Mouse (Mus musculus): ENCODE measurements around the gene Lck.

DNA sequence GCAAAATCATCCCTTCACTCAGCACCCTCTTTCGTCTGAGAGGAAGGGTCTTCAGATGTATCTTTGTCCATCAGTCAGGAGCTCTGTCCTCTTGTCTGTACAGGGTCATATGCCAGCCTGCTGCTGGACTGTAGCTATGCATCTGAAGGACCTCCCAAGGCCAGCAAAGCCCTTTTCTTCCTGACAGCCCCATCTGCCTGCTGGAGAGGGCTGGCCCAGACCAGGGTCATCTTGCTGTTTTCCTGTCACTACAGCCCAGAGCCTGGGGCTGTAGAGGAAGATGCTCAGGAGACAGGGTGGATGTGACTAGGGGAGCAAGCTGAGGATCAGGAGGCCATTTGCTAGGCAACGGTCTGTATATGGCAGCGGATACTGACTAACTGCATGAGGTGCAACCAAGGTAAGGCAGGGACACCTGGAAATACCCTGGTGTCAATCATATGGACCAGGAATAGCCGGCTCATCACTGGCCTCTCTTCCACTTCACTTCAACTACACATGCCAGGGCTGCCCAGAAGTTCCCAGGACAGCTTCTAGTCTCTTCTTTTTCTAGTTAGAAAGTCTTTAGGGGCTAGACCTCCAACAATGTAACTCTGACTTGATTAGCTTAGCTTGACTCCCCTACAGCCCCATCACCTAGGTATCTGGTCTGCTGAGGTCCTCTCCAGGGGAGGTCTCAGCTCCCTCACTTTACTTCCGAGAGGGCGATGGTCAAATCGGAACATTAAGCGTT, 49.5 kb upstream of the Lck start:
- TF ChIP-seq CTCF (IDR thresholded peaks at IDR 0.05; ENCODE audit: low read depth, low read length) = no peak
- no peak for TF ChIP-seq POLR2A (IDR thresholded peaks at IDR 0.05; ENCODE audit: extremely low read depth, insufficient read depth, low read length)
